Mouse (Mus musculus) embryonic fibroblast, embryonic 13.5 days (primary cell): Measurements from ENCODE around the gene Gm9817. TPM values are rescaled to one million over a fixed set of nuclear protein-coding genes. Genes with fewer than 3 reads are reported as not detected.

Source experiments
- H3K27ac ChIP-seq: 2 replicates; pipeline ENCODE4 v1.5.1; 2012; ENCODE audit warnings: low read length, control low read depth, inconsistent platforms; ENCODE audit not compliant: insufficient read depth
- H3K4me1 ChIP-seq: 2 replicates; pipeline ENCODE4 v1.6.1; 2011; ENCODE audit warnings: low read length; ENCODE audit not compliant: control insufficient read depth, insufficient read depth
- H3K4me3 ChIP-seq: 2 replicates; pipeline ENCODE4 v1.5.1; 2011; ENCODE audit warnings: mild to moderate bottlenecking, control low read depth, low read length; ENCODE audit not compliant: insufficient read depth
- CTCF ChIP-seq: IDR thresholded peaks from 2 replicates; pipeline ENCODE4 v1.5.1; 2011; ENCODE audit warnings: mild to moderate bottlenecking, control low read depth, low read length, moderate library complexity, borderline replicate concordance; ENCODE audit not compliant: insufficient read depth
- POLR2A ChIP-seq: IDR thresholded peaks from 2 replicates; pipeline ENCODE4 v1.6.1; 2011; ENCODE audit warnings: low read depth, mild to moderate bottlenecking, control low read depth, low read length, moderate library complexity
- polyA plus RNA-seq: library from polyadenylated mRNA; stranded (reverse); fragments of >200 nt; gene quantifications from 2 replicates; pipeline ENCODE4 v1.2.4, GENCODE M21; 2011; ENCODE audit warnings: low read depth; ENCODE audit not compliant: missing spikeins, insufficient read length

Gene Gm9817
- polyA plus RNA-seq, 1 experiment: not detected

DNA sequence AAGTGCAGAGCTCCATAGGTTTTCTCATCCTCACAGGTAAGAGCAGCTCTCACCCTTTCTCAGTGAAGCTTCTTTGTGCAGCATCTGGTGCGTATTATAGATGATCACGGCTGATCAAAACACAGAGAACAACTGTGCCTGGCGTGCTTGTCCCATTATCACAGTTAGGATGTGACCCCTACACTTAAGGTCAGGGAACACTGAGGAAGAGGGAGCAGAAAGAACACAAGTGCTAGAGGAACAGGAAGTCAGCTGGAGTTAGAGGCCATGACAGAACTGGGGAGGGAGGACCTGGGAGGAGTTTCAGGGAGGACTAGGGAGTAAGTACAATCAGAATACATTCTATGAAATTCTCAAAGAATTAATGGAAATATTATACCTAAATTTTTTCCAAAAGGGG lies 35.0 kb upstream of the Gm9817 start:
- Histone ChIP-seq H3K27ac (no peak overlapping the region), H3K4me1 (no peaks in the 10 kb centered on the region), H3K4me3 (no peak overlapping the region)
- TF ChIP-seq CTCF (no peak), POLR2A (no peak)

DNA sequence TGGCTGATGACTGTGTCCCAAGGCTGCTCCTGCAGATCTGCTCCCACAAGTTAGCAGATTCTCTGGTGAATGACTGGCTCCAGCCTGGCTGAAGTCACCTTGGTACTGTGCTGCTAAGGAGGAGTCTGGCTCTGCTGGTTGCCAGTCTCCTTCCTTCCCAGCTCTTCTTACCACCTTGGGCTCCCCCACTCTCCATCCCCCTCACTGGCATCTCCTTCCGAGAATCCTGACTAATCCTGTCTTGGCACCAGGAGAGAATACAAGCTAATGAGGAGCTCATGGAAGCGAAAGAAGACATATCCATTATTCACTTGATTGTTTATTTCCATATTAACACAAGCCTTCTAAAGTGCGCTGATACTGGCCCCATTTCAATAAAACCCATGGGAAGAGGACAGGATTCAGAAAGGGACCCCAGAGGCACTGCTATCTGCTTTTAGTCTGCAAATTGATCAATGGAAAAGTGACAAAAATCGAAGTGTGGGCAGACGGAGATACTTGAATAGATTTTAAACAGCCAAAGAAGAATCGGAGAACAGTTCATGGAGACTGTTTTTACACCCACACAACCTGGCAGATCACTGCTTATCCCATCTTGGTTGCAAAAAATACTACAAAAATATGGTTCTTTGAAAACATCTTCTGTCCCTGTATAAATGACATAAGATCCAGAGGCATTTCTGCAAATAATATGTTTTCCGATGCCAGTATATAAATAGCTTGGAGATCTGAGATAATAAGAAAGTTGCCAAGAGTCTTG lies 29.1 kb upstream of the Gm9817 start:
- TF ChIP-seq POLR2A (no peak), CTCF (no peak)

DNA sequence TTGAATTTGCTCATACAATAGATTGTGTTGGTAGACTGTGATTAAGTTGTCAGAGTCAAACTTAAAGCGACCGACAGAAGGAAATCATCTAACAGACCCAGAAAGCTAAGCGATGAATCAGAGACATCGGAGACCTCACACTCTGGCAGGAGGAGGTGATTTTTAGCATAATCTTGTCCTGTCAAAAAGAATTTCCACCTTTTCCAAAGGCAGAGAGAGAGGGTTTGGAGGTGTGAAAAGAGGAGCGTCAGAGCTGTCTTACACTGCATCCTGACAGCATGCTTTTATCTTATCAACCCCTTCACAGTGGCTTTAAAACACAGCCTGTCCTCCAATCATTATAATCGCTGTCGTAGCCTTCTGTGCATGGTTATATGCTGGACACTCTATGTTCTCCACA lies 25.7 kb upstream of the Gm9817 start:
- no peak overlapping the region for H3K4me3 ChIP-seq
- H3K27ac ChIP-seq: no peak overlapping the region
- H3K4me1 ChIP-seq: no peaks in the 10 kb centered on the region
- TF ChIP-seq POLR2A (no peak), CTCF (no peak)

More for the DNA sequence above, 29.1 kb upstream of the Gm9817 start:
- no peak overlapping the region for H3K4me3 ChIP-seq
- no peak overlapping the region for H3K27ac ChIP-seq
- H3K4me1 ChIP-seq: no peaks in the 10 kb centered on the region

DNA sequence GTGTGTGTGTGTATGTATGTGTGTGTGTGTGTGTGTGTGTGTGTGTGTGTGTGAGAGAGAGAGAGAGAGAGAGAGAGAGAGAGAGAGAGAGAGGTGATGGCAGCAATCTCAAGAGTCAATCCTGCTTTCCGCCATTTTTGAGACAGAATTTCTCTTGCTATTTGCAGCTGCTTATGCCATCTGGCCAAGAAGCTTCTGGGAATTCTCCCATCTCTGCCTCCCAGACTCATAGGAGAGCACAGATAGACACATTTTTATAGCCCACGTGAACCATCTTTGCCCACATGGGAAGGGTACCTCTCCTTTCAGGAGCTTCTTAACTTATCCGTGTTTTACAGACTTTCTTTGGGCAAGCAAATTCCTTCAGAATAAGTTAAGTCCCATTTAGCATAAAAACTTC lies 24.6 kb upstream of the Gm9817 start:
- Histone ChIP-seq H3K27ac (no peak overlapping the region), H3K4me1 (no peaks in the 10 kb centered on the region), H3K4me3 (no peak overlapping the region)
- TF ChIP-seq CTCF: no peak
- no peak for TF ChIP-seq POLR2A

DNA sequence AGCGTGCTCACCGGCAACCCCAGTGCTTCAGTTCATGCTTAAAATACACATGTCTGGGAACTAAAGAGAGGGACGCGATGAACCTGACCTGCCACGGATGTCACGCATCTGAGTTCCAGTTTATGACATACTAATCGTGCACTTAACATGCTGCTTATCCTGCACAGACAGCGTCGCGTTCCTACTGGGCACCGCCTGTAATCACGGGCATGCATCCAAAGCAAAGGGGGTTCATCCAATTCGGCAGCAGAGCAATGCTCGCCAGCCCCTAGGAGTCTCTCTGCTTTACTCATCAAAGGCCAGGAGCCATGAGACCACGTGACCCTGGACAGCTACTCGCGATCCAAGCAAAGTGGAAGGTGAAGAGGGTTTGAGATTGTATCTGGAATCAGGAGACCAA lies 19.3 kb upstream of the Gm9817 start:
- TF ChIP-seq POLR2A (no peak), CTCF (no peak)
- H3K4me1 ChIP-seq: 0 out of 2 replicates have a peak, but pooled peaks cover 2% of the 10 kb centered on the region
- no peak overlapping the region for H3K27ac ChIP-seq
- H3K4me3 ChIP-seq: no peak overlapping the region

DNA sequence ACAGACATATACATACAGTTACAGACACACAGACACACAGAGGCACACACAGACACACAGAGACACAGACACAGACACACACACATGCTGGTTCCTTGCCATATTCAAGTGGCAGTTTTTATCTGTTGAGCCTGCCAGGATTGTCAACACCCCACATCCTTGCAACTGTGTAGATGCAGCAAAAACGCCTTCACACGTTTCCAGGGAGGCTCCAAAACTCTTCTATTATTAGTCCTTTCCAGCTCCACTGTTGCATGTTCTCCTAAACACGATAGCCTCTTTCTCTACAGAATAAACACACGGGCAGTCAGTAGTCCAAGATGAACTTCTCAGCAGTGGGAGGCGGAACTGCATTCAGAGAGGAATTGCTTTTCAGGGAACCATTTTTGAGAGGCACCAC lies 15.3 kb upstream of the Gm9817 start:
- 0 out of 2 replicates have a peak, but pooled peaks cover 2% of the 10 kb centered on the region for H3K4me1 ChIP-seq
- TF ChIP-seq POLR2A (no peak), CTCF (no peak)
- H3K27ac ChIP-seq: no peak overlapping the region; the same call in 1 of the 2 replicates
- no peak overlapping the region for H3K4me3 ChIP-seq

DNA sequence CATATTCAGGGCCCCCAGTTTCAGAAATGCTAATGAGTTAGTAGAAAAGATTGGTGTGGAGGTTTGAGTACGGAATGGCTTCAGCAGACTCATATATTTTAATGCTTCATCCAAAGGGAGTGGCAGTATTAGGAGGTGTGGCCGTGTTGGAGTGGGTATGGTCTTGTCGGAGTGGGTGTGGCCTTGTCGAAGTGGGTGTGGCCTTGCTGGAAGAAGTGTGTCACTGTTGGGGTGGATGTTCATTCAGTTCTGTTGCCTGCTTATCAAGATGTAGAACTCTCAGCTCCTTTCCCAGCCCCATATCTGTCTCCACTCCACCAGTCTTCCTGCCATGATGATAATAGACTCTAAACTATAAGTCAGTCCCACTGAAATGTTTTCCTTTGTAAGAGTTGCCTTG lies 13.5 kb upstream of the Gm9817 start:
- no peak overlapping the region for H3K27ac ChIP-seq
- H3K4me1 ChIP-seq: 0 out of 2 replicates have a peak, but pooled peaks cover 2% of the 10 kb centered on the region
- no peak overlapping the region for H3K4me3 ChIP-seq
- no peak for TF ChIP-seq POLR2A
- no peak for TF ChIP-seq CTCF

DNA sequence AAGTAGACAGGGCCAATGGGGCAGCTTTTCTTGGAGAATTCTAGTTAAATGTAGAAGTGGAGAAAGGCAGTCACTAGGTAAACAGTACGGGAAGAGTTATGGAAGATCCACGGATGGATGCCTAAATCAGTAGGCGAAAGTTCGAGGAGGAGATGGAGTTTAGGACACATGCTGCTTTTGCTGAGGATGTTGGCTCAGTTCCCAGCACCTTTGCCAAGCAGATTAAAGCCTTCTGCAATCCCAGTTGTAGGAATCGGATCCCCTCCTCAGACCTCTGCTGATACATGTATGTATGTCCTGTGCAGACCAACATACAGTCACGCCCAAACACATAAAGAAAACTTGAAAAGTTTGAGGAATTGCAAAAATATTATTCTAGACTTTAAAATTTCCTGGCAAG lies 8.1 kb upstream of the Gm9817 start:
- H3K4me3 ChIP-seq: no peak overlapping the region
- no peak overlapping the region for H3K27ac ChIP-seq
- no peaks in the 10 kb centered on the region for H3K4me1 ChIP-seq
- TF ChIP-seq CTCF (no peak), POLR2A (no peak)

DNA sequence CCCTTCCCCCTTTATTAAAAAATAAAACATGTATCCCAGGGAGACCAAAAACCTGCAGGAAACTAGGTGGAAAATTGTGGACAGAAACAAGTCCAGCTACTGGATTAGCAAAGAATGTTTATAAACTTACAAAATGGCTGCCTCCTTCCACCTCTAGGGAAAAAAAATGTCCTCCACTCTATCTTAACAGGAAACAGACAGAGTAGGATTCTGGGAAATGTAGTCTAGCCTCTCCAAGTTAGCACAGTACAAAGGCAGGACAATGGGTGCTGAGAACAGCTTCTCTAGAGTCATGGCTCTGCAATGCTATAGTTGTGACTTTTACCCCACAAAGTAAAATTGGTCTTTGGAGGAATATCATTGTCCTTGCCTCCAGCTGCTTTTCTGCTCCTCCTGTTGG lies 3.5 kb upstream of the Gm9817 start:
- Histone ChIP-seq H3K27ac (no peak overlapping the region), H3K4me1 (no peaks in the 10 kb centered on the region), H3K4me3 (no peak overlapping the region)
- TF ChIP-seq CTCF: no peak
- TF ChIP-seq POLR2A: no peak

DNA sequence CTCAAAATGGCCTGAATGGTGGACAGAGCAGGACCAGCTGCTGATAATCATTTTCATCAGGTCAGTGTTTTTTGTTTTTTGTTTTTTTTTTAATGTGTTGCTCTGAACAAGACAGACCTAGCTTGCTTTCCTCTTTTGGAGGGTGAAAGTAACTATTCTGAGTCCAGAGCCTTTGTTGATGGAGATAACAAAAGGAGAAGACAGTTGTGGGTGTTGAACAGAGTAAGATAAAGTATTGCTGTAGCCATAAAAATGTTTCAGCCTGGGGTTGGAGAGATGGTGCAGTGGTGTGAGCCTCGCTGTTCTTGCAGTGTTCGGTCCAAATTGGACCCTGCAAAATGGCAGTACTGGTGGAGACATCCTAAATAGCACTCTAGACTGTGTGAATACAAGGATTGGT lies 2.8 kb upstream of the Gm9817 start:
- no peak overlapping the region for H3K27ac ChIP-seq
- no peaks in the 10 kb centered on the region for H3K4me1 ChIP-seq
- no peak overlapping the region for H3K4me3 ChIP-seq
- TF ChIP-seq CTCF (no peak), POLR2A (no peak)
